Mouse (Mus musculus) c-Kit-positive CD71-positive TER-119-negative erythroid progenitor cells, embryonic 14.5 days (primary cell): ENCODE measurements at regions not wholly inside any gene's neighbourhood (a gene's known extent, or its start where the extent isn't known, plus 50 kb on each side); places are given as distances from the start of the nearest gene placed in this dataset.

Experiments
- DNase-seq: peaks from one replicate; pipeline ENCODE4 v3.0.0-alpha.2; 2013; ENCODE audit warnings: low read depth

GRCm38 (mm10) chr4:84035347-84035746 is 510.0 kb downstream of the Ccdc171 start:
- DNase-seq: no peak

DNA sequence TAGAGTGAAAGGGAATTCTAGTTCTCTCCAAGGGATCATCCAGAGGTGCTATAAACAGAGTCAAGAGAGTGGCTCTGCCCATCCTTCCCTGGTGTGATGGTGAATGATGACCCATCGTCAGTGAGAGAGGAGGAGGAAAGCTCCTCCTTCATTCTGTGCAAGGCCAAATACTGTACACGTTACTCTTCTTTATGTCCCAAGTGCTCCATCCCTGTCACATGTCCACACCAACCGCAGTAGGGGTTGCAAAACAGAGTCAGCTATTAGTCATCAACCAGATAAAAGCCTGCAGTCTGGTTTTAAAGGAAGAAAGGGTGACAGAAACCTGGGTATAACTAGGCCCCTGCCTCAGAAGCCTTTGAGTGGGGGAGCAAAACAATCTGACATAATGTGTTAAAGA is 512.2 kb downstream of the Ccdc171 start:
- no peak for DNase-seq

DNA sequence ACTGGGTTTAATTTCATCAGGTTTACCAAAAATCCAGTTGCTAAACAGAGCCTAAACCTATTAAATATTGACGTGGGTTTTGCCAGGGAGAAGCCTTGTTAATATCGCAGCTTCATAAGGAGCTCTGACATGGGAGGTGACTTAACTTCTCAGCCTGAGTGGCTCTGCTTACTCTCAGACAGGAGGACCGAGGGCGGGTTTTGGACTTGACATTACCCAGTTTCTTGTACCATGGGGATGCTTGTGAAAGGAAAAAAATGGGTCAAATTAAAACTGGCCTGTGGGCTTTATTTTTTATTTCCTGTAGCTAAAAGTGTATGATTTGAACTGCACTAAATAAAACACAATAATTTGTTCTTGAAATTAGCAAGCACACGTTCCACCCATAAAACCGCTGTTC is 524.9 kb downstream of the Ccdc171 start:
- DNase-seq: no peak

- DNase-seq: no peak
Measured at GRCm38 (mm10) chr4:84056863-84057502, 531.6 kb downstream of the Ccdc171 start.

- no peak for DNase-seq
Measured at GRCm38 (mm10) chr4:84060187-84060586, 534.8 kb downstream of the Ccdc171 start.

DNA sequence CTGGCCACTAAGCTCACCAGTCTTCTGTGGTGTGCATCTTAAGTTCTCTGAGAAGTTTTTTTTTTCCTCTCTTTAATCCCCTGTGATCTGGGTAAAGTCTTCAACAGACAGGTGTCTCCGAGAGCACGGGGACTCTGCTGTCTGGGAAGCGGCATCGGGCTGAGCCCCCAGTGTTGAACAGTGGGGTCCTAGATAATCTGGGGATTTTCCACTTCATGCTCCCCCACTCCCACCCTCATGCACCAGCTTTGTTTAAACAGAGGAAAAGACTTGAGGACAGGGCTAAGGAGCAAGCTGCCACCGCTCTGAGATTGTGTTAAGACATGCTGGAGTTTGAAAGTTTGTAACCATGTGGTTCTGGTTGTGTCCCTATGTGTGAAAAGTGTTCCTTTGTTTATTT is 538.4 kb downstream of the Ccdc171 start:
- DNase-seq: no peak

GRCm38 (mm10) chr4:84064614-84065456 is 539.5 kb downstream of the Ccdc171 start:
- DNase-seq: peak; percentile 5

DNA sequence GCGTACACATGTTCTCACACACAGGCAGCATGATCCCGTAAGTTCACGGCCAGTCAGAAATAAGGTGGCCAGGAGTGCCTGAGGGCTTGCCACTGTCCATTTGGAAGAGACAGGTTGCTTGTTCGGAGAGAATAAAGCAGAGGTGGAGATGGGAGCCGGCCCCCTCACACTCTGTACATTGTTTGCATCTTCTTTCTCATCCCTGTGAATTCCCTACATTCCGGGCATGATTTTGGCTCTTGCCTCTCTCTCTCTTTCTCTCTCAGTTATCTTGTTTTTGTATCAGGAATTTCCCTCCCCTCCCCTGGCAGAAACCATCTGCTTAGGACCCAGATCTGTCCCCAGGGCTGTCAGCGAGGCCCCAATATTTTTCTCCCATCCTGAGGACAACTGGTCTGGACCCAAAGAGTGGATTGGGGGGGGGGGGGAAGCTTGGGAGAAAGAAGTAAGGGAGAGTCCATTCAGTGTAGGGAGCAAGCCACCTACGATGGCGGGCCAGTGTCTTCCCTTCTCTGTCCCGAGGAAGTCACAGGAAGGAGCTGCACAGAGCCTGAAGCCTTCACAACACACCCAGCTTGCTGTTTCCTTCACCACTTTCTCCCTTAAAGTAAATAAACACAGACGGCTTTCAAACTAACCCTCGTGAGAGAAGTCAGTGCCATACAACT is 540.2 kb downstream of the Ccdc171 start:
- no peak for DNase-seq

- DNase-seq: no peak
Measured at GRCm38 (mm10) chr4:84067931-84068575, 542.7 kb downstream of the Ccdc171 start.

GRCm38 (mm10) chr4:84068947-84069663 is 543.8 kb downstream of the Ccdc171 start:
- no peak for DNase-seq

DNA sequence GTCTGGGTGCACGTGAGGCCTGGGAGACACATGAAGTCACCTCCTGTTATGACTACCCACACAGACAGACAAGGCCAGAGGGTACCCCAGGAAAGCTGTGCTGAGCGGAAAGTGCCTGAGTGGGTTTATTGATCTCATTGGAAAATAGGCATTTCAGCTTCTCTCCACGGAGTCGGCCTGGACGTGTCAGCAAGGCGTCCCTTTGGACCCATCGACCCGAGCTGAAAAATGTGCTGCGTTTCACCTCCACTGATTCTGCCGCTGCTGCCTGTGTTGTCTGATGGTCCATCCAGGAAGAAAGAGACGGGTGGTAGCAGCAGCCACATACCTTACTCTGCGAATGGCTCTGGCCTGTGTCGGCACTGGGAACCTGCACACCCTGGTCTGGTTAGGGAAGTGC is 544.3 kb downstream of the Ccdc171 start:
- no peak for DNase-seq

GRCm38 (mm10) chr4:84070089-84070488 is 544.7 kb downstream of the Ccdc171 start:
- no peak for DNase-seq

GRCm38 (mm10) chr4:84072096-84072495 is 546.8 kb downstream of the Ccdc171 start:
- DNase-seq: no peak

GRCm38 (mm10) chr4:84076526-84076925 is 551.2 kb downstream of the Ccdc171 start:
- no peak for DNase-seq

- DNase-seq: no peak
Measured at GRCm38 (mm10) chr4:84079516-84079915, 554.2 kb downstream of the Ccdc171 start.

DNA sequence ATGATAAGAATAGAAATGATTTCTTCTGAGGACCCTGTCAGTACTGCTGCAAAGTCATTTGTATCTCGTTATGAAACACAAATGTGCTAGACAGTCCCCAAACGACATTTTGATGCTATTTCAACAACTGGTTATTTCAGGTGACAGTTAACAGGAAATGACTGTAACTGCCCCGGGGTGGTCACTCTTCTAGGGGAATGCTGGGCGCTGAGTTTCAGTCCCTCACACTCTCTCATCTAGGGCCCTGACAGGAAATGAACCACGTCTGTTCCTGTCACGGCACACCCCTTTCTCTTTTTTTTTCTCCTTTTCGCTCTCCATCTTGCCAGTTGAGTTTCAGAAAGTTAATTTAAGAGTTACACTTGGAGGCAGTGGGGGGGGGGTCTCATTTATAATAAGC is 556.2 kb downstream of the Ccdc171 start:
- no peak for DNase-seq

- no peak for DNase-seq
Measured at GRCm38 (mm10) chr4:84088166-84088565, 562.8 kb downstream of the Ccdc171 start.

DNA sequence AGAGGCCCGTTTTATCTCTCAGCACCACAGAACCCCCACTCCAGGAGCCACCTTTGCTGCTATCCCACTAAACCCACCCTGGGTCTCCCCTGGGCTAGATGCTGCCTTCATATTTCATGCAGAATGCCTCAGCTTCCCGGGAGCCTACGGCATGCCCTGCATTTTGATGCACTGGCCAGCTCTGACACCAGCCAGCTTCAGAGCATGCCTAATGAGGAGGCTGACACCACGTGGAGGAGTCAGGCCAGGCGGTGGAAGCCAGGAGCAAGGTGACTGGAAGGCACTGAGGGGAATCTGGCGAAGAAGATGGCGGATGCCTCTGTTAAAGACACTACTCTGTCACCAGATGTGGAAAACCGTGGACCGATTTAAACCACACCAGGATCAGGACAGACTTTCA is 567.2 kb downstream of the Ccdc171 start:
- DNase-seq: no peak

GRCm38 (mm10) chr4:84095237-84095636 is 569.9 kb downstream of the Ccdc171 start:
- no peak for DNase-seq

DNA sequence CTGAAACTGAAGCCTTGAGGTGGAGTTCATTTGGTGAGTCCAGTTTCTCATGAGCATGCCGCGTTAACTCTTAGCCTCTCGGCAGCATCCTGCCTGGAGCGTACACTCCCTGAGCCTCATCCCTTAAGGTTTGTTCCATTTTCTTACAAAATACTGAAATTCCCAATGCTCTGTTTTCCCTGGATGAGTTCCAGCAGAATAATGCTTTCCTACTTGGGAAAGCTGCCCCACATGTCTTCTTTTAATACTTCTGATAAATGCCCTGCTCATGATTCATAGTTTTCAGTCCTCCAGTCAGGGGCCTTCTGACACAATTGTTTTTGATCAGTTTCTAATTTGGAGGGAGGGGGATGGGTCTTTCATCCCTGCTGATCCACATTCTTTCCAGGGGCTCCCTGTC is 570.7 kb downstream of the Ccdc171 start:
- no peak for DNase-seq

DNA sequence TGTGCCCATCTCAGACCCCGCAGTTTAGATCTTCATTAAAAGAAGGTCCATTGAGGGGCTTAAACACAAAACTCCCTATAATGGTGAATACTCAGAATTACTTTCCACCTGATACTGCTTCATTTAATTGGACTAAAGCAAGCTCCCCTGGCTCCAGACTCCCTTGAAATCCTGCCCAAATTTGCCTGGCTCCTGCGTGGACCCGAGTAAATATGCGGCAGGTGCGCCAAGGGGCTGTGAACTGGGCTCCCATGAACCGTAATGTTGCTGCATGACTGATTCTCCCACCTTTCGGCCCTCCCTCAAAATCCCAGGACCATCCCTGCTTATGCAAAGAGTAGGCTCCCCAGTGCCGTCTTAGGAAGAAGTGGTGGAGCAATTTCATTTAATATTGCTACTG is 573.7 kb downstream of the Ccdc171 start:
- DNase-seq: no peak

DNA sequence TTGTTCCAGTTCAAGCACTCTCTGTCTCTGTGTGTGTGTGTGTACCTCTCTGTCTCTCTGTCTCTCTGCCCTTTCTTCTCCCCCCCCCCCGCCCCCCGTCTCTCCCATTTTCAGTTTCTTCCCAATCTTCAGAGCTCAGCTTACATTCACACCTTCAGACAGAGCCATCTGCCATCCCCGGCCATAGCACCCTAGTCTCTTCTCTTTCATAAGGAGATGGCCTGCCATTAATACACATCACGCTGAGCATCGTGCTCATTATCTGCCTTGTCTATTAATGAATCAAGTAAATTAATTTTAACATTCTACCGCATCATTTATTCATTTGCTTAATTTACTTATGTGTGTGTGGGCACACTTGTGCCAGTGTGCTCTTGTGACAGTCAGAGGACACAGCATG is 573.2 kb downstream of the Bnc2 start:
- no peak for DNase-seq
